Mouse (Mus musculus) cerebellum, postnatal 36 days (tissue): ENCODE measurements at regions not wholly inside any gene's neighbourhood (a gene's known extent, or its start where the extent isn't known, plus 50 kb on each side); places are given as distances from the start of the nearest gene placed in this dataset.
A peak's percentile ranks its signal among the peaks of the same experiment; 100 is the strongest.

Source experiments
- DNase-seq, 2 experiments: peaks; one replicate each; pipeline ENCODE4 v3.0.0; 2021 to 2022; ENCODE audit warnings: mixed read lengths in 2 of 2

DNA sequence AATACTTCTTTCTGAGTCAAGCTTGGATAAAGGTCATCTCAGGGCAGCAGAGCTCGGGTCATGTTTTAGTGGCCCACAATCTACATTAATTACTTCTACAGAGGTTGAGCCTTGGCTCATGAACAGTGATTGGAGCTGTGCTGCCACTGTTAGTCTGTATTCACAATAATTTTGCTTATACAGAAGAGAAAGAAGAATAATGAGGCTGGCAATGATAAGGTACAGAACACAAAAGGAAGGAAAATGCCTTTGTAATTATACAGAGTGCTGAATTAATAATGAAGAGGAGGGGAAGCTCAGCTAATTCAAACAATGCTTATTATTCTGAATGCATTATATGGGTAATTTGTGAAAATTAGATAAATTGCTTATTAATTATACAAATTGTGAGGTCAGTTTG is 573.9 kb upstream of the Cblb start:
- no peak for DNase-seq

DNA sequence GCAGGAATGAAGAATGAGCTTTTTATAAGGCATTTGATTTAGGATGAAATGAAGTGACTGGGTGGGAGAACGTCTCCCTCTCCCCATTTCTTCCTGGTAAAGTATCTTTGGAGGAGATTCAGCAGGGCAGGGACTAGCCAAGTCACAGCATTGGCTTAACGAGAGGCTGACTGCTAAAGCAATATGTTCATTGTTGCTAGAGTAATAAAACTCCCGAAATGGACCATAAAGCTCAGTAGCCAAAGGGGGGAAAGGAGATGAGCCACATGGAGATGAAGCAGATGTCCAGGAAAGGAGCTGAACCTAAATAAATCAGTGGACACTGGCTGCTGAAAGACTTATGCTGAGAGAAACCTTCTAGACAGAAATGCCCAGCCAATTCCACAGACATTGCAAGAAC is 555.3 kb upstream of the Cblb start:
- DNase-seq: peak; percentile 3 to 24

- no peak for DNase-seq
Observed at GRCm38 (mm10) chr16:51496096-51496495, 534.9 kb upstream of the Cblb start.

DNA sequence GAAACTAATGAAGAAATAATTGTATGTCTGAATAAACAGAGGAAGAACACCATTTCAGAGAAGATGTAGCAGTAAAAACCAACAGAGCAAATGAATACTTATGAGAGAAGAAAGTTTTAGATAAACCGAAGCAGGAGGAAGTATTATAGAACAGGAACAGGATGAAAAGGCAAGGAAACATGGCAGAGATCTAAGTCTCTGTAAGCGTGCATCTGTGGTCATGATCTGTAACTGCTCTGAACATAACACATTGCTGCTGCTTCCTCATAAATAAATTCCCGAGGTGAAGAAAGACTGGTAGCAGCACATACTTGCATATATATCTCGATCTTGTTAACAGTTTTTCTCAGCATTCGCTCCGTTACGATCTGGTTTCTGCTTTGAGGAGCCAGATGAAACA is 533.2 kb upstream of the Cblb start:
- DNase-seq: no peak

GRCm38 (mm10) chr16:51517079-51517478 is 513.9 kb upstream of the Cblb start:
- DNase-seq: peak; percentile 65 to 66

DNA sequence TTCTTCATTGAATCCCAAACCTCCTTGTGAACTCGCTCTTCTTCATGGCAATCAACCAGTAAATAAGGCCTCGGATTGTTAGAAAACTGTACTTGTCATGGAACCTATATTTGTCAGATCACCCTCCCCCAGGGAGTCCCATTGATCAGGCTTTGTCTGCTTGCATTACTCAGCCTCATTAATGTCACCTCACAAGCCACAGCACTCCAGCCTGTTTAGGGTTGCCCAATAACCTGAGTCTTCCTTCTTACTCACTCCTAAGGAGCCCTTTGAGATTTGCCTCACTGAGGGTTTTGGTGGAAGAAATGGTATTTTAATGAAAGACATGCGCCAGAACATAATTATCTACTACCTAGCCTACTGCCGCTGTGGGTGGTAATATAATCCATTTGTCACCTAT is 510.3 kb upstream of the Cblb start:
- DNase-seq: no peak

DNA sequence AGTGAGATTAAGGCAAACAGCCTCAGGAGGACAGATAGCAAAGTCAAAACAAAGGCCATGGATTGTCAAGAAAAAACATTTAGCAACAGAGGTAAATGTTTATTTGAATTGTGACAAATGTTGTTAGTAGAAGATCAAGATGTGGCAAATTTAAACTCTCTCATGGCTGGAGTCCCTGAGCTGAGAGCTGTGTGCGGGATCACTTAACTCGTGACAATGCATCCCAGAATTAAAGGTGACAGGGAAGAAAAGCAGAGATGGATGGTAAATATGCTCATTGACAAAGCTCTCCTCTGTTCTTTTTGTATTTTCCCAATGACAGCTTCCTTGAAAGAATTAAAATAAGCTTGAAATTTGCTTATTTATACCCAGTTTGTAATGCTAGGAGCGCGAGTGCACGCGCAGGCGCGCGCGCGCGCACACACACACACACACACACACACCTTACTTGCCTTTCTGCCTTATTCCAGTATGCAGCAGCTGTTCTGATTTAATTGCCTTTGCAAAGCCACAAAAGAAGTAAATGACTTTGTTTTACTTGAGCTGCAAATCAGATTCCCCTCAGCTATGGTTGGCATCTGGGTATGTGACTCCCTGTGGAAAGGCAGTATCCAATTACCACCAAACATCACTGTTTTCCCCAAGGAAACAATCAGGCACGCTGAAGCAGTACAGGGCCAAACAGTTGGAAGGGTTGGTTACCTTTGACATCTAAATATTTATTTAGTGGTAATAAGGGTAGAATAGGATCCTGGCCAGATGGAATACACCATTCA is 509.5 kb upstream of the Cblb start:
- DNase-seq: no peak

GRCm38 (mm10) chr16:51524023-51524422 is 507.0 kb upstream of the Cblb start:
- no peak for DNase-seq

- DNase-seq: no peak
Observed at GRCm38 (mm10) chr16:51532496-51532895, 498.5 kb upstream of the Cblb start.

DNA sequence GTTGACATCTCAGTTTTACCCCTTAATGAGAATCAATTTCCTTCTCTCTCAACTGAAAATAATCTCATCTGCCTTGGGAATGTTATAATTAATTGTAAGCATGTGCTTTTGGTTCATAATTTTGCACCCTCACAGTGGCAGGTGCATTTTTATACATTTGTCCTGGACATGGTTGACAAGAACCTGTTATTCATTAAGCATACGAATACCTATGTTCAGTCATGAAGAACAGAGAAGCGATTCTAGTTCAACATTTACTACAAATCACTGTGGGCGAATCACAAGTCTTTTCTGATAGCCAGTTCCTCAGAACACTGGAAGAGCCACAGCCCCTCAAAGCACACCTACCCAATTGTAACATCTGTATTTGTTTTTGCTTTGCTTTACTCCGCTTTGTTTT is 487.3 kb upstream of the Cblb start:
- no peak for DNase-seq

DNA sequence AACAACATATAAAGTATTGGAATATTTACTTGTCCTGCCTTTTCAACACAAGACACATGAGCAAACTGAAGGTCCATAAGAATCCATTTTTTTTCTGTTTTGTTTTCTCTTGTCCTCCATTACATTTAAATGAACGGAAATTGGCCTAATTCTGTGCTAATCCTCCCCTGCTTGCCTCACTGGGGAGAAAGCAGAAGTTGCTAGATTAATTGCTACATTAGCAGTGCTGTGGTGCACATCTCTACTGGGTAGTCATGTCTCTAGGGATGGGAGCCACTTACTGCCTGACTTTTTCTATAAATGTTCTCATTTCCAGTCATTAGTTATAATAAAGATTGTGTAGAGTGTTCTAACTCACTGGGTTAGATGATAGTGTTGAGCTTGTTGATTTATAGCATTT is 484.0 kb upstream of the Cblb start:
- no peak for DNase-seq

DNA sequence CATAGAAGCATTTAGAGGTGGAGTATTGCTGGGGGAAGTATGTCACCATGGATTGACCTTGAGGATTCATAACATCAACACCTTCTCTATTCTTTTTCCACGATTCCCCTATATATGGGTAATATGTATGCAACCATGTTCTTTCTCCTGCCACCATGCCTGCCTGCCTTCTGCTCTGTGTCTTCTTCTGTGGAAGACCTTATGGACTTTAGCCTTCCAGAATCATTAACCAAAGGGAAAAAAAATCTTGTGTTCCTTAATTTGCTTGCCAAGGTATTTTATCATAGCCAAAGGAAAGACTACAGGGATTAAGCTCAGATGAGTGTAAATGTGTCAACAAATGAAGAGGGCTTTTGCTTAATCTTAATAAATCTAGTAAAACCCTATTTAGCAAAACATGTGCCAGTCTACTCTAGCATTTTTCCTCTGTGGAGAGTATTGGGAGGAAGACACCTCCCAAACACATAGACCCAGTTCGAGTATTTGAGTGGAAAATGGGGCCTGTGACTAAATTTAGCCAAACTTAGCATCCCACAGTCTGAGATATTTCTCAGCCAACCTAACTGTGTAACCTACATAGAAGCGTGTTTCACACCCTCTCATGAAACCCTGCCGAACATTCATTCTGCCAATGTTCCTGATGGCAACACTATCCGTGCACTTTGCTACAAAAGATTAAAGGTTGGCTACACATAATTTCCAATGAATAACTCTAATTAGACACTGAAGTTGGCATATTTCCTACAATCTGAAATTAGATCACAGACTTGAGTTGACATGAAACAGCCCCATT is 468.0 kb upstream of the Cblb start:
- DNase-seq: no peak

GRCm38 (mm10) chr16:51564064-51564463 is 467.0 kb upstream of the Cblb start:
- DNase-seq: no peak

- DNase-seq: no peak
Observed at GRCm38 (mm10) chr16:51577915-51578593, 453.0 kb upstream of the Cblb start.

- DNase-seq: peak; percentile 43 to 47
Observed at GRCm38 (mm10) chr16:51580525-51580924, 450.5 kb upstream of the Cblb start.

- DNase-seq: no peak
Observed at GRCm38 (mm10) chr16:51589924-51590397, 441.1 kb upstream of the Cblb start.

DNA sequence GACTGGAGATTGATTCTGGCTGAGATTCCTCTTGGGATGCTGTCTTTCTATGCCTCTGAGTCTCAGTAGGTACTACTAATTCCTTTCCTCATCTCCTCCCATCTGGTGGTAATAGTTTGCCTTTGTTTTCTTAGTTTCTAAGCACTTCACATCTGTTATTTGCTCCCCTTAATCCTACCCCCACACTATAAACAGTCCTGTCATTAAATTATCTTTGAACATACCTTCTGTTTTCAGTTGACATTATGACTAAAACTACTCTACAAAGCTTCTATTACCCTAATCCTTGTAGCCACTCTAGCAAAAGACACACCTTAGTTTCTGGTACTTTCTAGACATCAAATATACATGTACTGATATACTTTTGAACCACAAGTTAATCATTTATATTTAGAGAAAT is 413.4 kb upstream of the Cblb start:
- no peak for DNase-seq

DNA sequence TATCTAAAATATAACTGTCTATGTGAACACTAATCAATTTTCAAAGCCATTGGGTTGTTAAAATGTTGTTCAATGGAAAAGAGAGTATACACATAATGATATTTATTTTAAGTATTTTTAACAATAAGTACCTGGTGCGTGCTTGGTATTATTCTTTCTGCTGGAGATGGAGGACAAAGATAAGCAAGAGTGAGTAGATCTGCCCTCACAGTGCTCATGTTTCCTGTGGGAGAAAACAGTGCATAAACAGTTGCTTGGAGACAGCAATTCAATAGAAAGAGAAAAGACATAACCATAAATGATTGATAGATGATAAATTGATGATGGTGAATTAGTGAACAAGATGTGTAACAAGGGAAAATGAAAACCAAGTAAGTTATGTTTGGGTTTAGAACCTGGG is 384.4 kb upstream of the Cblb start:
- DNase-seq: no peak

GRCm38 (mm10) chr16:51650100-51650499 is 380.9 kb upstream of the Cblb start:
- no peak for DNase-seq

GRCm38 (mm10) chr16:51650683-51651082 is 380.3 kb upstream of the Cblb start:
- no peak for DNase-seq

GRCm38 (mm10) chr16:51661693-51662092 is 369.3 kb upstream of the Cblb start:
- no peak for DNase-seq

DNA sequence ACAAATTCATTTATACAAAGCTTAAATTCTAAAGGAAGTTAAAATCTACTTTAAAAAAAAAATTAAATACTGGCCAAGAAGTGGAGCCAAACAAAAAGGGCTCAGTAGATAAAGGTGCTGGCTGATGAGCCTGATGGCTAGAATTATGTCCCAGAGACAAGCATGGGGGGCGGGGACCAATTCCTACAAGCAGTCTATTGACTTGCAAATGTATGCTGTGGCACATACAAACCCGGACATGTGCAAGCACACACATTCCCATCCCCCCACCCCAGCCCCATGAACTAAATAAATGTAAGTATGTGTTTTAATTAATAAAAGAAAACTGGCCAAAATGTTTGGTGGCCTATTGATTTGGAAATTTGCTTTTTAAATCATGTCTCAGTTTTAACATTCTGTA is 366.7 kb upstream of the Cblb start:
- DNase-seq: no peak

- no peak for DNase-seq
Observed at GRCm38 (mm10) chr16:51675101-51675500, 355.9 kb upstream of the Cblb start.

DNA sequence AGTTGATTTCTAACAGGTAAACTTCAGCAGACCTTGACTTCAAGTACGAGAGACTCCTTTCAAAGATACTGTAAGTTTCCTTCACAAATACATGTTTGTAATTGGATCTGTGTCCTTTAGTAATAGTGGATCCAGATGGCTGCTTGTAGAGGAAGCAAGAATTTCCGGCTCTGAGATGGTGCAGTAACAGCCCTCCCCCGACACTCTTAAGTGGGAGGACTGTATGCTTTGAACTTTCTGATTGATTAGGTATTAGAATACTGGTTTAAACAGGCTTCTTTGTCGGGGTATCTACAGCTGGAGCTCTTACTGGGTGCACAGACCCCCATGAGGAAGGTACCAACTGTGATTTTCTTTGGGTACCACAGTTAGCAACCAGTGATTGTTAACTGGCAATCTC is 355.0 kb upstream of the Cblb start:
- no peak for DNase-seq
